Mouse (Mus musculus) fat pad, adult 2 months (tissue): ENCODE results near the gene Oma1.

Source experiments
- DNase-seq: peaks from one replicate; pipeline ENCODE4 v3.0.0-alpha.2; 2011; ENCODE audit warnings: low read depth, low spot score; ENCODE audit errors: extremely low read depth

Gene Oma1

DNA sequence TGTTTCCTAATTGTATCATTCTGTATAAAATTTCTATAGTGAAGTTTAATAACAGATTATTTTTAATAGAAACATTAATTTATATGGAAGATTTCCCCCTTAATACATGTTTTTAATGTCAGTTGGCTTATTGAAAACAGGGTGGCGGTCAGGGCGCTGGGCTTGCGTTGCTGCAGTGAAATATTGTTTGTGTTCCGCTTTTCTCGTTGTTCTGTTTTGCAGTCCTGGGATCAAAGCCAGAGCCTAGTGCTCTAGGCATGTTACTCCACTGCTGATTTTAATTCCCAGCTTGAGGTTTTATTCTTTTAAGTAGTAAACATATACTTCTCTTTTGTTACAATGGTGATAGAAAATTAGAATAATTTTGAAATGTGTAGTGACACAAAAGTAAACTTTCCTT is 39.3 kb downstream of the Oma1 start:
- no peak for DNase-seq

DNA sequence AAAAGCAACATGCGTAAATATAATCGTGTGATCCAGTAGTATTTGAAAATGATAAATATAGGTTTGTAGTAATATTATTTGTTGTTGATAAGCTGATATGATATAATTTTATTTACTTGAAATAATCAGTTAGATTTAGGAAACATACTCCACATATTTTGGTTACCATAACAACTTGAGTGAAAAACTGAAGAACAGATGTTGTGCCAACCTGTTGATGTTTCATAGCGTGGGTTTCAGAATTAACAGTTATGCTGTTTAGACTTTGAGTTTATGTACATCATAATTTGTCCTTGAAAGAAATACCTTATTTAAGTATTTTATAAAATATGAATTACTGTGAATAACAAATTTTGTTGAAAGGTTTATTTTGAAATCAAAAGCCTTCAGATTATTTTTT is 43.8 kb downstream of the Oma1 start:
- DNase-seq = no peak

DNA sequence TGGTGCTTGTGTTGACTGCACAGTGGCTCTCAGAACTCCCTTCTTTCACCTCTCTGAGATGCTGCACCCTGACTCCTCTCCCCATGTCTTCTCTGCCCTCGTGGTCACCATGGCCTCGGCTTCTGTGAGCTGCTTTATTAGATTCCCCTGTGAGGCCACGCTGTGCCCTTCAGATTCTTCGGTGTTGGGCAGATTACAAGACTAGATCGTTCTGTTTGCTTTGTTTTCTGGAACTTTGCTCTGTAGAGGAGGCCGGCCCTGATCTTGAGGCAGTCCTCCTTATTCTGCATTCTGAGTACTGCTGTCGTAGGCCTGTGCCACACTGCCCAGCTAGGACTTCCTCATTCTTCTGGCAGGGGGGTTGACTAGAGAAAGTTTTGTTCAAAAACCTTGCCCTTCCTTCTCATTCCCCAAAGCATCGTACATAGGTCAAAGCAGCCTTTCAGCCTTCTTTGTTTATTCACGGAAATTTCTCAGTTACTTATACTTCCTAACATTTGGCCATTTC is 45.4 kb downstream of the Oma1 start:
- DNase-seq = no peak

DNA sequence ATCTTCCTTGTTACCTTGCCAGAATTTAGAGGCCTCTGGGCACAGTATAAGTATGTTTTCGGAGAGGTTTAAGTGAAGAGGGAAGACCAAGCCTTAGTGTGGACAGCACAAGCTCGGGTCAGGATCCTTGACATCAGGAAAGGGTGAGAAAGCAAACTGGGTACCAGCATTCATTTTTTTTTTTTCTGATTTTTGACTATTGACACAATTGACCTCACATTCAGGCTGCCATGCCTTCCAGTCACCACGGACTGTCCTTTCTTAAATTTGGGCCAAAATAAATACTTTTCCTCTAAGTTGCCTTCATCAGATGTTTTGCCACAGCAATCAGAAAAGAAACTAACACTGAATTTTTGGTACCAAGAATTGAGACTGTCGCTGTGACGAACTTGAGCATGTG is 68.6 kb downstream of the Oma1 start:
- DNase-seq = no peak

DNA sequence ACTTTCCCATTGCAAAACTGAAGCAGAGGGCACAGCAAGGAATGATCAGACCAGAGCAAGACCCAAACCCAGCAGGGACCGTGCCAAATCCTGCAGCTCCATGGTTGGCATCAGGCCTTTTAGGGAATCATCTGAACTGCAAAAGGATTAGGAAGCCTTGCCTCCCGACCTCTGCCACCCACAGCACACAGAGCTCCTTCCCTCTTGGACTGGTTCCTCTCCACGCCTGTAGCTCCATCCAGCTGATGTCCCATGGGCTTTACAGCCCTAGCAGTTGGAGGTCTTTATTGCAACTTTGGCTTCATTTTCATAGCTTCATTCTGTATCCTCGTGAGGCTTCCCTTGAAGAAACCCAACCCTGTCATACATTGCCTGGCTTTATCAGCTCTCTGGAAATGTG is 71.4 kb downstream of the Oma1 start:
- DNase-seq = no peak

DNA sequence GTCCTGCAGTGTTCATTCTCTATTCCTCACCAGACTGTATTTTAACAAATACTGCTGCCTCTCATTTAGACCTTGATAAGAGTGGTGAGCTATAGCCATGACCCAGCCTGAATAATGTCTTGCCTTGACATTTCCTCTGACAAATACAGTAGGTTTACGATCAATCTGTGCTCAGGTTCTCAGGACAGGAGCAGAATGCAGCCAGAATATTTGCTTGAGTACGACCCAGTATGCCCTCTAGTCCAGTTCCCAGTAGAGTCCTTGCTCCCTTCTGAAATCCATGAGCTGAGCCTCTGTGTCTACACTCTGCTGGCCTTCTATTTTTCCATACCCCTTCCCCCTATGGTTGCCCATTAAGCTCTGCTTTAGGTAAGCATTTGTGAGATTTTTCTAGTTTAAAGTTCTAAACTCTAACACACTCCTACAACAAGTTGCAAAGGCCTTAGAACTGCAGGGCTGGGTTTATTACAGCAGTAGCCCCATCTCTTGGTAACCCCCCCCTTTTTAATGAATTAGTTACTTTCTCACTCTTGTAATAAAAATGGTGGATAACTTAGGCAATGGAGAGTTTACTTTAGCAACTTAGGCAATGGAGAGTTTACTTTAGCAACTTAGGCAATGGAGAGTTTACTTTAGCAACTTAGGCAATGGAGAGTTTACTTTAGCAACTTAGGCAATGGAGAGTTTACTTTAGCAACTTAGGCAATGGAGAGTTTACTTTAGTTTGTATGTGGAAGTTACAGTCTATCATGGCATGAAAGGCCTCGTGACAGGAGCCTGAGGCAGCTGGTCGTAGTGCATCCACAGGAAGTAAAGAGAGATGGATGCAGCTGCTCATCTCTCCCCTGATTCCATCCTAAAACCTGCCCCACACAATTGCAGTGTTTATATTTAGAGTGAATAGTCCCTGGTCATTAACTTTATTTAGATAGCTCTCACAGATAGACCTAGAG is 72.5 kb downstream of the Oma1 start:
- DNase-seq = no peak

DNA sequence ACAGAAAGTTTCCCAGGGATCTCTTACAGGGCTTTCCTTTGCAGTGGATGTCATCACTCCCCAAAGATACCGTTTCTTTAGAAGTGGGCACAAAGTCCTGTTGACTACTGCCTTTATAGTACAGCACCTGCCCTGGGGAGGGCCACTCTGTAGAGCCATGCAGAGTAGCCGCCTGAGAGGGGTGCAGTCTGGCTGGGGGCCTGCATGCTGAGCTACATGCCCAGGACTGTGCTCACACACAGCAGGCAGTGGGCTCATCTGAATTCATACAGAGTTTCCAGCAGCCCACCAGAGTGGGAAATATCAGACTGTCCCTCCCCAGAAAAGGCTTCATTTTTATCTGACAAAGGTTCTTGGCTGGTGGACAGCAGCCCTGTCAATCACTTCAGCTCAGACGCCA is 73.7 kb downstream of the Oma1 start:
- no peak for DNase-seq

DNA sequence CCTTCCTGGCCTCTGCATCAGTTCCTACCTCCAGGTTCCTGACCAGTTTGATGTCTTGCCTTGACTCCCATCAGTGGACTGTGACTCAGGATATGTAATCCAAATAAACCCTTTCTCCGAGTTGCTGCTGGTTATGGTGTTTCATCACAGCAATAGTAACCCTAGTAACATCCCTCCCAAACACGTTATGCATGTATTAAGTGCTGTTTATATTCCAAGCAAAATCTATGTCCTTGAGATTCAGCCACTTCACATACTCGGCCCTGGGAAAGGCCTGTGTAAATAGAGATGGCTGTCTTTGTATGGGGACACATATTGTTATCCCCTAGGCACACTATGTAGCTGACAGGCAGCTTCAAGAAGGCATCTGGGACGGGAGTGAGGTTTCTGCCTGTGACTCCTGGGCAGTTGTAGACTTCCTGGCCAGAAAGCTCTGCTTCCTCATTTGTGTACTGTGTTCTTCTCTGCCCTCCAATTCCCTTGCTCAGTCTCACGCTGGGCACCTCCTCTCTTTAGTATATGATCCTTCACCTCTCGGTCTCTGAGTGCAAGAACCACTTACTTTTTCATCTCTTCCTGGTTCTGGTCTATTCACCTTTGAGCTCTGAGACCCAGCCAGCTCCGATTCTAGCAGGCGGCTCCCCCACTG is 75.0 kb downstream of the Oma1 start:
- DNase-seq = no peak

DNA sequence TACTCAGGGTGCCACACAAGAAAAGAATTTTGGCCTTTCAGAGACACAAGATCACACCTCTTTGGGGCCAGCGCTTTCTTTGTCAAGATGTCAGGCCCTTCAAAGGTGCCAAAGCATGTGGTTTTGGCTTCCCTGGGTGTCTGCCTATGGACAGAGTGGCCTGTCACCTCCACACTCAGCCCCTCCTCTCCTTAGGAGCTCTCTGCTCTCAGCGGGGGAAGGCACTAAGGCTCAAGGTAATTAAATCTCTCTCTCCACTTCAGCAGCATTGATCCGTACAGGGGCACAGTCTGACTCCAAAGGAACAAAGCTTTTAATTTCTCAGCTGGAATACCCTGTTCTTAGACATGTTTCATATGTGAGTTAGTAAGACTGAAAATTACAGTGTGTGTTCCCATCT is 76.0 kb downstream of the Oma1 start:
- DNase-seq = no peak

DNA sequence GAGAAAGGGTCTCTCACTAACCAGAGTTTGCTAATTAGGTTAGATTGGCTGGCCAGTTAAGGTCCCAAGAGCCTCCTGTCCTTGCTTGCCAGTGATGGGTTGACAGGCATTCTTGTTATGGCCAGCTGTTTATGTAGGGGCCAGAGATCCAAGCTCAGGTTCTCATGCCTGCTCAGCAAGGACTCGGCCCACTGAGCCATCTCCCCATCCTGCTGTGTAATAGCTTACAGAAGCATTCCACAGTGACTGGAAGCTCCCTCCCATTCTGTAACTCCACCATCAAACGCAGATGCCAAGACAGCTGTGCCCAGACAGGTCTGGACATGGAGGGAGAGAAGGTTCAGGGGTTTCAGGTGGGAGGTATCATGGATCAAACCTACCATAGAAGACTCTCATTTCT is 76.9 kb downstream of the Oma1 start:
- no peak for DNase-seq

DNA sequence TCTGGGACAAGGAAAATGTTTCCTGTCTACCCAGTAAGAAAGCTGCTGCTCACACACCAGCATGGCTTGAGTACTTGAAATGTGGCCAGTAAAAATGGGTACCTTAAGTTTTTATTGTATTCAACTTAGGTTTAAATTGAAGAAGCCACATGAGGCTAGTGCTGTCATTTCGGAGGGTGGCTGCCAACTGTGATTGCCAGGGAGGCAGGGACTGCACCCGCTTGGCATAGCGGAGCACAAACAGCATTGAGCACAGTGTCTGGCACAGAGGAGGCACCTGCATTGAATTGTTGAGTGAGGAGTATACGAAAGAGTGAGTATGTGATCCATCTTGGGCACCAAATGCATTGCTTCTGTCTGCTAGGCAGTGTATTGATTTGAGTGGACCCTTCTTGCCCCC is 81.5 kb downstream of the Oma1 start:
- no peak for DNase-seq

DNA sequence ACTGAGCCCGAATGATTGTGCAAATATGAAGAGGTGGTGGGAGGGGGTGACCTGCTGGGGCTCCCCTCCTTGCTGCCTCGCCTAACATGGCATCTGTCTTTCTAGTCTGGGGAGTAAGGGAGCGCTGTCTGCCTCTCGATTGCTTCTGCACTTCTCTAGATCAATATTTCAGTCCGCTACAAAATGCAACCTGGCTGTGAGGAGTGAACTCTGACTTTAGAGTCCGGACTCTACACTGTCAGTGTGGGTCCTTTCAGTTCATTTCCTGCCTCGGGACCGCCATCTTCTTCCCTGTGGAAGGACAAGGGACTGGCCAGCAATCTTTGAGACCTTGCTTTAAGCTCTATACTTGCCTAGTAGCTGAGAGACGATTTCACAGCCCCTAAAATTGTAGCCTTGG is 82.3 kb downstream of the Oma1 start:
- DNase-seq = no peak

DNA sequence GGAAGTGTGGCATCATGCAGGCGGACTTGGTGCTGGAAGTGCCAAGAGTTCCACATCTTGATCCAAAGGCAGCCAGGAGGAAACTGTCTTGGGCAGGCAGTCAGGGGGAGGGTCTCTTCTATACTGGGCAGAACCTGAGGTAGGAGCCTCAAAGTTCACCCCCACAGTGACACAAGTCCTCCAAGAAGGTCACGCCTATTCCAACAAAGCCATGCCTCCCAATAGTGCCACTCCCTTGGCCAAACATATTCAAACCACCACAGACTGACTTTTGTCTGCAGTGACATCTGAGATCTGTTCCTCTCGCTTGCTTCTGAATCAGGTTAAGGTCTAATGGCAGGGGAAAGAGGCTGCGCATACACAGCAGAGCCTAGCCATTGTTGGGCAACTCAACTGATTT is 83.3 kb downstream of the Oma1 start:
- DNase-seq = no peak

DNA sequence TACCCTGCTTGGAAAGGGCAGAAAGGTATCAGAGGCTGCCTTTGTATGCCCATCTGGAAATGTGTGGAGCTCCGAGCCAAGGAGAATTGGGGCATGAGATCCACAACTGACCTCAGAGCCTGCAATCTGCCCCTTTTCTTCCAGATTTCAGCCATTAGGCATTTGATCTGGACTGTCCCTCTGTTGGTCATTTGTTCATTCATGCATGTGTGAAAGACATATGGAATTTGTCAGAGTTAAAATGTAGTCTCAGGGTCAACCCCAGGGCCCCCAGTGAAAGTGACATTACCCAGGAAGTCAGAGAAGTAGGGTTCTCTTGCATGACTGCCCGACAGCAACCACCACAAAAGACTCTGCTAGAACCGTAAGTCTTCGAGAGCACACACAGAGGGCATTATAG is 89.0 kb downstream of the Oma1 start:
- DNase-seq = no peak

DNA sequence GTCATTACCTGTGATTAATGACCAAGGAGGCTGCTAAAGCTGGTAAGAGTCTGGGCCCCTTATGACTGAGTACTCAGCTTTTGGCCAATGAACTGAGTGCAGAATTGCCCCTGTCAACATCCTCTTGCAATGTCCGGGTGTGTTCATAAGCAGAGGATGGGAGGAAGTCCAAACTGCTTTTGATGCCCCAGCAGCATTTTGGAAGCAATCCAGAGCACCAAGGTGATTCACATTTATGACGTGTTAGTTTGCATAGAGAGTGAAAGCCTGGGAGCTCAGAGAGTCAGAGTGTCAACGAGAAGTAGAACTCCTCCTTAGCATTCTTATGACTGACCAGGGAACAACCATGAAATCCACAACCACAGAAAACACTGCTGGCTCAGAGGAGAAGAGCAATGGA is 91.7 kb downstream of the Oma1 start:
- no peak for DNase-seq

DNA sequence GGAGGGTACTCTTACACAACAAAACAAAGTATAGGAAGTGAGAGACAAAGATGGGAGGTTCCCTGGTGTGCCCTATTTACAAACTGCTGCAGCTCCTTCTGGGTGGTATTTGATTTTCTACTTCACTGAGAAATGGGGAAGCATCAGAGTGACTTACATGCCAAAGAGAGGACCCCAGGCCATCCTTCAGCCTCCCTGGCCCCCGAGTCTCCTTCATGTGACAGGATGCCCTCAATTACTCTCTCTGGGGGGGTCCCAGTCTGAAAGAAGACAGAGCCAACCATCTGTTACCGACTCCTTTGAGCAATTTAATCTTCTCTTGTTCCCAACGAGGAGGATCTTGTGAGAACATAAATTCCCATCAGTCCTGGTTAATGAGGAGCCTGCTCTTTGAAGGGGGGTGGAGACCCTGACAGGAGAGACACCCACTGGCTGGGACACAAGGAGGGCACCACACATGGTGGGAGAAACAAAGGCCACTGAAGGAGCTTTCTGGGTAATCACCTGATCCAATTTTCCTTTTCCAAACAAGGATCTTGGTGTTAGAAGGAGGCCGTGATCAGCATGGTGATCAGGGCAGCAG is 96.7 kb downstream of the Oma1 start:
- no peak for DNase-seq
